Mouse (Mus musculus): Measurements from ENCODE around the gene Gcdh.
A peak's percentile ranks its signal among the peaks of the same experiment; 100 is the strongest.

Gcdh gene

DNA sequence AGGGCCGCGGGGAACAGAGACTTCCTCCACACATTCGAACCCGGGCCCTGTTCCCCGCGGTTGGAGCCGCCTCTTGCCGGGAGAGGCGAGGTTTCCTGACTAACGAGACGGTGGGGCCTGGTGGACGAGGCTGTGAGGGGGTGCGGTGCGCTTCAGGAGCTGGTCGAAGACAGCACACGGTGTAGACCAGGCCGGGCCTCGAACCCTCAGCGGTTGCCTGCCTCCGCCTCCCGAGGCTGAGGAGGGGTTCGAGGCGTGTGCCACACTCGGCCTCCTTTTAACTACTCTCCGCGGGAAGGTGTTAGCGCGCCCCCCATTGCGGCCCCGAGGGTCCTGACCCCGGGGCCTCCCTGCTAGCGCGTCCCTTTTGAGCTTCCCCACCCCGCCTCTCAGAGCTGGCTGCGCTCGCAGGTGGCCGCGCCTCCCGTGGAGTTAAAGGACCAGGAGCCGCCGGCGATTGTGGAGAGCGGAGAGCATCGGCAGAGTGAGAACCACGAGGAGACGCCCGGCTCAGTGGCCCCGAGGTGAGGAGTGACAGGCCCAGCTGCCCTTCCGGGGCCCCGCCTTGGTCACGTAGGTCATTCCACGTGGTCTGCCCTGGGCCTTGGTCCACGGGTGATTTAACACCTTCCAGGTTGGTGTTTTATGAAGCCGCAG, 21.3 kb downstream of the Gcdh start:
- no peak for DNase-seq (ENCODE audit: low spot score in 2 of 2)

DNA sequence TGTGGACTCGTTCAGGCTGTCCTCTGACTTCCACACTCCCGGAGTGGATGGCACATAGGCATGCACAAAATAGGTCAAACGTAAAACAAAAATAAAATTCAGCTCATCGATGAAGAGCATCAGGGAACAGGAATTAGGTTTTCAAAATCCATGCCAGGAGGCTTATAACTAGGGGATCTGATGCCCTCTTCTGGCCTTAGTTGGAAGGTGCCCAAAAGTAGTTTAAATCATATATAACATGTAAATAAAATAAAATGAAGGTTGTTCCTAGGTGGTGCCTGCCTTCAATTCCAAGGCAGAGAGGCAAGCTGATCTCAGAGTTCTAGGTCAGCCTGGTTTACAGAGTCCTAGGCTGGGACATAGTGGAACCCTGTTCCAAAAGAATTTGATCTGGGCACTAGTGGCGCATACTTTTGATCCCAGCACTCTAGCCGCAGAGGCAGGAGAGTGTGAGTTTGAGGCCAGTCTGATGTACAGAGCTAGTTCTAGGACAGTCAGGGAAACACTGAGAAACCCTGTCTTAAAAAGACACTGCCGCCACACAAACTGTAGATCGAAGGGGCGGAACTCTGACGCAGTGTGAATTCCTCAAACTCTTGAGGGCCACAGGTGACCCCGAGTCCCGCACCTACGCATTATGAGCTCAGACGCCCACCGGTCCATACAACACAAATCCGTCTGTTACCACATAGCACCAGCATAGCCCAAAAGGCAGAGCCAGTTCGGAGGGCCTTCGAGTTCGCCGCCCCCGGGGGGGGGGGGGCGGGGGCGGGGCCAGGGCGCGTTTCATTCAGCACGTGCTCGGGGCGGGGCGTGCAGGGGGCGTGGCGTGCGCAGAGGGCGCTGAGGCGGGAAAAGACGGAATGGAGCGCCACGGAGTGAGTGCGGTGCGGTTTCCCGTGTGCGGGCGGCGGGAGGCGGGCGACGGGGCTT, 22.1 kb downstream of the Gcdh start, which contains the start of gene Syce2:
Gene Syce2 (plus strand): TSS at position 736 of the 933 bp plus-strand sequence.
- peak in 1 of 2 experiments; percentile 46 for DNase-seq (ENCODE audit: low spot score in 2 of 2)

DNA sequence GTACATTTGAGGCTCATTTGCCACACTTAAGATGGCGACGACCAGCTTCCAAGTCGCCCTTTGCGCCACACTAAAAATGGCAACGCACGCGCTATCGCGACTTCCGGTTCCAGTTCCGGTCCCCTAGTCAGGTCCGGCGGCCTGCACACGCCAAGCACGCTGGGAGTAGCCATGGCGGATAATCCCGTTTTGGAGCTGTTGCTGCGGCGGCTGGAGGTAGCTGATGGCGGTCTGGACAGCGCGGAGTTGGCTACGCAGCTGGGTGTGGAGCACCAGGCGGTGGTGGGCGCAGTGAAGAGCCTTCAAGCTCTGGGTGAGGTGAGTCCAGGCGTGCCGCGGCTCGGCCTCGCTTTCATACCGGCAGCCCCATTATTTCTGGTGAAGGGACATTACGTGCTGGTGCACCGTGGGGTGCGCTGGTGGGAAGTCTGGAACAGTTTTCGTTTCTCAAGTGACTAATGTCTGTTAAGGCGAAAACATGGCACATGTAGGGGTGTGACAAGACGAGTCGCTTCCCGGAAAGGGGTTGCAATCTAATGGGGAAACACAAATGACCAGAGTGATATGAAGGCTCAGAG, 36.8 kb downstream of the Gcdh start, which contains the start of gene Farsa:
Gene Farsa (plus strand): TSS at position 126 of the 578 bp plus-strand sequence.
- peak; percentile 95 for DNase-seq (ENCODE audit: low spot score in 2 of 2)

DNA sequence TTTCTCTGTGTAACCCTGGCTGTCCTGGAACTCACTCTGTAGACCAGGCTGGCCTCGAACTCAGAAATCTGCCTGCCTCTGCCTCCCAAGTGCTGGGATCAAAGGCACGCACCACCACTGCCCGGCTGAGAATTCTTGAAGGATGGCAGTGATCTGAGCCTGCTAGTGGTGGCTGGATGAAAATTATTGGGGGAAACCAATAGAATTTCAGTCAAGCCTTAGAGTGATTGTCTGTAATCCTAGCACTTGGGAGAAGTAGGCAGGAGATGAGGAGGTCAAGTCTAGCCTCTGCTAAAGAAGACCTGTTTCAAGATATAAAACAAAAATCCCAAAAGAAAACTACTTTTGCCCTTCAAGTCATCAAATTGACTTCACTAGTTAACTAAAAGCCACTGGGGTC, 37.3 kb downstream of the Gcdh start:
- DNase-seq (ENCODE audit: low spot score in 2 of 2) = no peak

DNA sequence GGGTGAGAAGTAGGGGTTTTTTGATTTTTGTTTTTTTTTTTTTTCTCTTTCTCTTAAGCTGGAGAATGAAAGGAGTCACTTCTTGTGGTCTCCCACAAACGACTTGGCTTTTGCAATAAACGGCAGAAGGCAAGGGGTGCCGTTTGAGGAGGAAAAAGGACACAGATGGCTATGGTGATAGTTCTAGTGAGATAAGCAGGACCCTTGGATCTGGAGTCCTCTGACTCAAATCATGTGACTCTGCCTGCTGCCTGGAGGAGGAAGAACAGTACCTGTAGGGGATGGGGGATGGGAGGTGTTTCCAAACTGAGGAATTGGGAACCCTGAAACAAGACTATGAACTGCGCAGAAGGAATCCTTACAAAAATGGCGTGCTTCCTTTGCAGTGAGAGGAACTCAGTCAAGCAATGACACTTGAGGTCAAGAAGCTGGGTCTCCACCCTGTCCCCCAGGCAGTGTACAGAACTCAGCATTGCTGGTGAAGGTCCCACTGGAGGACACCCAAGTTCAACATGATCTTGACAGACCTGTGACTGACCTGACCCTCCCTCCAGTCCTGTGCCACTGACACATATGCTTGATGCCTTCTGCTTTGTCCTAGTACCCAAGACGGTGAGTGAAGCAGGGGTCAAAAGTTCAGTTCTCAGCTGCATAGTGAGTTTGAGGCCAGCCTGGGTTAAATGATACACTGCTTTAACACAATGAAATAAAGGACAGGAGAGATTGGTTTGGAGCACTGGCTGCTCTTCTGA, 45.9 kb downstream of the Gcdh start:
- no peak for DNase-seq (ENCODE audit: low spot score in 2 of 2)

DNA sequence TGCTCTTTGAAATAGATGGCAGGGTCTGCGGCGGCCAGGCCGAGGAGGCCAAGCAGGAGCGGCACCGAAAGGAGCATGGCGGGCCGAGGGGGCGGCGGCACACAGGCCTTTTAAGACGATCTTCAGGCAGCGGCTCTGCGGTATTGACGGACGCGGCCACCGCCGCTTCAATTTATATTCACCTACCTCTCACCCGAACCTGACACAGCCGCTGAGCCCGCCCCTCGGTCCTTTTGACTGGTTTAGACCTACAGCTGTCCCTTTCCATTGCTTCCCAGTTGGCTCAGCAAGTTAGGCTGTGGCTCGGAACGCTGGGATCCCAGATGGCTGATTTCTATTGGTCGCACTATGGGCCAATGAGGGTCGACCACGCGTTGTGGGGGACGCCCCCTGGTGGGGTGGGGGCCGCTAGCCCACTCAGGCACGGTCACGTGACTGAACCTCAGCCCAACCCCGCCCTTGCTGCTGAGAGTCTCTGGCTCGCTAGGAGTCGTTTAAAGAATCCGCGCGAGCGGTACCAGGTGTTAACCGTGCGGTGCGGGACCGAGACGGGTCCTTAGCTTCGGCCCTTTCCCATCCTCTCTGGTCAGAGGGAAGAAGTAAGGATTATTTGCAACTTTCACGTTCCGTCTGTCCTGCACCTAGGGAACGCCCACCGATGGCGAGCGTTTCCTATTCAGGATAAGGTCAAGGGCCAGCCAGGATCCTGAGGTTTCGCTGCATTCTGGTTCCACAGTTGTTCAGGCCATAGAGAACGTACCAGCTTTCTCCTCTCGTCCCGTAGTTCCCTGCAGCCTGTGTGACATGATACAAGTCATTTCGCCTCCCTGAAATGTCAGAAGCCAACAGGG, 46.8 kb downstream of the Gcdh start, which contains the start of gene Calr:
Gene Calr (minus strand): TSS at position 213 of the 851 bp plus-strand sequence.
- peak; percentile 99 to 100 for DNase-seq (ENCODE audit: low spot score in 2 of 2)

DNA sequence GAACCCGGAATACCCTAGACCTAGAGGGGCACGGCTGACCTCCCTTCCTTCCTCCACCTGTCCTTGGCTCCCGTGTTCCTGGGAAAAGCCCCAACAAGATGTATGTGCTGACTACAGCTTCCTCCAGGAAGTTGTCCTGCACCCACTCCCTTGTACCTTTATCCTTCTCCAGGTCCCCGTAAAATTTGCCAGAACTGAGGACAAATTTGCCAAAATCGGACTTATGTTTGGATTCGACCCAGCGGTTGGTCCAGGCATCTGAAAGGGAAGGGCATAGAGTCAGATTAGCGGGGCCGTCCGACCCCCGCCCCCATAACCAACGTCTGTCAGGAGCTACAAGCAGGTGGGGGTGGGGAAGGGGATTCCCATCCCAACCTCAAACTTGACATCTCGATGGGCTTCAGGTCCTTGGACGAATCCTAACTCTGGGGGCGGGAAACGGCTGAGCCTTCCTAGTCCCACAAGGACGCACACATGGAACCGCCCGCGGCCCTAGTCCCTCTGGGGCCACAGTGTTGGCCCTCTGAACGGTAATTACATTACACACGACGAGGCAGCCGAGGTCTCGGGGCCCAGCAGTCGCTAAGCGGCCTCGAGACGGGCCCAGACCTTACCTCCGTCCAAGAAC, 47.5 kb downstream of the Gcdh start:
- DNase-seq (ENCODE audit: low spot score in 2 of 2) = no peak

DNA sequence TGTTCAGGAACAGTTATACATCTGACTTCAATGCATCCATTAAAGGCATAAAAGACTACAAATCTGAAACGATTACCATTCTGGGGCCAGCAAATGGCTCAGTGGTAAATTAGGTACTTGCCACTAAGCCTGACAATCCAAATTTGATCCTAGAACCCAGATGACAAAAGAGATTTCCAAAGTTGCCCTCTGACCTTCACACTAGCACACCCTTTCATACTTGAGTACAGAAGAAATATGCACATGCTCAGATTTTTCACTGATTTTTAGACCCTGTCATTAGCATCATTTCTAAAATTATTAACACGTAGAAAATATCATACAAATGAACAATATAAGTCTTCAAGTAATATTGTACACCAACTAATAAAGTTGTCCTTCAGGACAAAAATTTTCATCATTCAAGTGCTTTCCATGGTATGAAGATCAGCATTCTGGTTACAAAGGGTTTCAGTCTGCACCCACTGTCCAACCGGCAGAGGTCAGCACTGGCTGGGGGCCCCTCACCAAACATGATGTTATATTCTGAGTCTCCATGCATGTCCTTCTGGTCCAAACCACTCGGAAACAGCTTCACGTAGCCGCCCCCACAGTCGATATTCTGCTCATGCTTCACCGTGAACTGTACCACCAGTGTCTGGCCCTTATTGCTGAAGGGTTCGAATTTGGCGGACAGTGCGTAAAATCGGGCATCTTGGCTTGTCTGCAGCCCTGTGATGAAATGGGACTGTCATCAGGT, 48.2 kb downstream of the Gcdh start:
- no peak for DNase-seq (ENCODE audit: low spot score in 2 of 2)

DNA sequence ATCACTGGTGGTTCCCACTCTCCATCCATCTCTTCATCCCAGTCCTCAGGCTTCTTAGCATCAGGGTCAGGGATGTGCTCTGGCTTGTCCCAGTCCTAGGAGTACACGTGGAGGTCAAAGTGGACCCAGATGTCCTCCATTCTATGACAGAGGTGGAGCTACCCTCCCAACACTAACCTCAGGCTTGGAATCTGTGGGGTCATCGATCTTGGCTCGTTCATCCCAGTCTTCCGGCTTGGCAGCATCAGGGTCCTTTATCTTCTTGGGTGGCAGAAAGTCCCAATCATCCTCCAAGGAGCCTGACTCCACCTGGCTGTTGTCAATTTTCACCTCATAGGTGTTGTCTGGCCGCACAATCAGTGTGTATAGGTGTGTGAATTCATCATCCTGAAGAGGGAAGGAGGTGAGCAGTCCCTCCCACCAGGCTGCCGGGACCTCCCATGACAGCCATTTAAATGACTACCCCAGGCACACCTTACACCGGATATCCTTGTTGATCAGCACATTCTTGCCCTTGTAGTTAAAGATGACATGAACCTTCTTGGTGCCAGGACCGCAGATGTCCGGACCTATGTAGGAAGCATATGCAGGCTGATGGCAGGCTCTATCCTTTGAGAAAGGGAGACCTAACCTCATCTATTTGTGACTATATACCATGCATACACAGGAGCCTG, 49.2 kb downstream of the Gcdh start:
- DNase-seq (ENCODE audit: low spot score in 2 of 2) = no peak

DNA sequence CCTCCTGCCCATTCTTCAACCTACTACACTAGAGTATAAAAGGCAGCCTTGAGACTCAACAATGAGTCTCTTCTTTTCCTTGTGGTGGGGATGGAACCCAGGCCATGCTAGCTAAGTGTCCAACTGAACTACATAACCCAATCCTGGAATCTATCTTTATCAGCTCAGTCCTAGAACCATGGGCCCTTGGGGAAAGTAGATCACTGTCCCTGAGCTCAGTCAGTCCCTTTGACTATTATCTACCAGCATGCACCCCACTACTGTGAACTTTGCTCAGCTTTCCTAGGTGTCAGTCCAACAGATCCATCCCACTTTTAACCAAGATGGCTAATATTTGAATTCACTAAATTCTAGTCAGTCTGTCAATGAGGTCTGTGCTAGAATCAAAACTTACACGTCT, 52.2 kb downstream of the Gcdh start:
- no peak for DNase-seq (ENCODE audit: low spot score in 2 of 2)

DNA sequence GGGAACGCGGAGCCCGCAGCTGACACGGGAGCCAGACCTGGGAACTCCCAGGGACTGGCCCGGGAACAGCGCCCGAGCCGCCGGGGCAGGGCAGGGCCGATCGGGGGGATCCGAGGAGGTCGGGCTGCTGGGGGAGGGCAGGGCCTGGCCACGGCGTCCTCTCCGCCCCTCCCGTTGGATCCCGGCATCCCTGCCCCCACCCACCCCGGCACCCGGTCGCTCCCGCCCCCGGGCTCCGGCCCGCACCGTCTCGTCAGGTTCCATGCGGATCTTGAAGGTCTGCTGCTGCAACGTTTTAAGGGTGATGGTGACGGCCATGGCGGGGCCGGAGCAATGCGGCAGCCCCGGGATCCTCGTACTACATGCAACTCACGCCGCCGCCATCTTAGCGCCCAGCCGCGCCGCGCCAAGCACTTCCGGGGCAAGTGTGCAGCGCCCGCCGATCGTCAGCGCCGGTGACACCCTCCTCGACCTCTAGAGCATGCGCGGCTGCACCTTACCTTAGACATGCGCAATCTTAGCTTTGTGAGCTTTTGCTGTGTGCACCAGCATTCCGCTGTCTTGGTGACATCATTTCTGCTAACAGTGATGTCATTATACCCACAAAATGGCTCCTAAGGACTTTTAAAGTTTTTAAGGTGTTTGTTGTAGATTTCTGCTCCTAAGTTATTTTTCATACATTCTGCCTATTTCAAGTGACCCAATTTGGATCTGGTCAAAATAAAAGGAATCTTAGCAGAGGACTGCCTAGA, 53.3 kb downstream of the Gcdh start, which contains the start of gene Rad23a:
Gene Rad23a (minus strand): TSS at position 418 of the 752 bp plus-strand sequence.
- DNase-seq (ENCODE audit: low spot score in 2 of 2) = peak; percentile 93

DNA sequence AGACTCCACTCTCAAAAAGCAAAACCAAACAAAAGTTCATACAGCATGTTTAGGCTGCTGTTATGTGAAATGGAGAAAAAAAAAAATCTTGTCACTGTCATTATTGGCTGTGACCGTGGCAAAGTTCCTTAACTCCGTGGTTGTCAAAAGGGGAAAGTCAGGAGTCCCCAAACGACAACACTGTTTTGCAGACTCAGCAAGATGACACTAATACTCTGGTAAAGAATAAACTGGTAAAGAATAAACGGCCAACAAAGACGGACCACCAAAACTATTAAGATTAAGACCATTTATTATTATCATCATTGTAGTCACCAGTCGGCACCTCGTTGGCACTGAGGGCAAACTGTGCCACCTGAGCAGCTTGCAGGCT, 53.9 kb downstream of the Gcdh start:
- no peak for DNase-seq (ENCODE audit: low spot score in 2 of 2)

DNA sequence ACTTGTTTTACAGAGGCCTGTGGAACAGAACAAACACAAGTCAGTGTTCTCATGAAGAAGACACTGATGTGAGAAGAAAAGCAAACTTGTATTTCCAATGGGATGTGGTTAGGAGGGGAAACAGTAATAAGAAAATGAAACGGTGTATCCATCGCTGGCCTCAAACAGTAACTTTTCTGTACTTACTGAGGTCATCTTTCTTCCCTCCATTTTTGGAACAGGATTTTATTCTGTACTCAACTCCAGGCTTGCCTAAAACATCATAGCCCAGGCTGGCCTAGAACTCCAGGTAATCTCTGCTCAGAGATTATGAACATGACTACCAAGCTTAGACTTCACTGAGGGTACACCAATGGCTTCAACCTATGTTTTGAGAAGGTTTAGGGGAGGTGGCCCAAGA, 54.3 kb downstream of the Gcdh start:
- no peak for DNase-seq (ENCODE audit: low spot score in 2 of 2)

DNA sequence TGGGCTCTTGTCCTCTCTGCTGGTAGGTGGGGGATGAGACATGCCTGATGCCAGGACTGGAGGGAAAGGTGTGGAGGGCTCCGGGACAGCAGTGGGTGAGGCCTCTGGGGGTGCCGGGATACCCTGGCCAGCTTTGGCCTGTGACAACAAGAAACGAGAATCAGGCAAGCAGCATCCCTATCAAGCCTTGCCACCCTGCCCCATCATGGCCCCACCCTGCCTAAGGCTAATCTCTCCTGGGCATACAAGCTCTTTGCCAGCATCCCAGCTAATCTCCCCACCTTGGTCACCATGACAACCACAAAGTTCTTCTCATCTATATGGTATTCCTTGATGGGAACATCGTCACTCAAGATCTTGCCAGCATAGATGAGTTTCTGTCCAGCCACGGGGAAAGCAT, 55.2 kb downstream of the Gcdh start:
- no peak for DNase-seq (ENCODE audit: low spot score in 2 of 2)

DNA sequence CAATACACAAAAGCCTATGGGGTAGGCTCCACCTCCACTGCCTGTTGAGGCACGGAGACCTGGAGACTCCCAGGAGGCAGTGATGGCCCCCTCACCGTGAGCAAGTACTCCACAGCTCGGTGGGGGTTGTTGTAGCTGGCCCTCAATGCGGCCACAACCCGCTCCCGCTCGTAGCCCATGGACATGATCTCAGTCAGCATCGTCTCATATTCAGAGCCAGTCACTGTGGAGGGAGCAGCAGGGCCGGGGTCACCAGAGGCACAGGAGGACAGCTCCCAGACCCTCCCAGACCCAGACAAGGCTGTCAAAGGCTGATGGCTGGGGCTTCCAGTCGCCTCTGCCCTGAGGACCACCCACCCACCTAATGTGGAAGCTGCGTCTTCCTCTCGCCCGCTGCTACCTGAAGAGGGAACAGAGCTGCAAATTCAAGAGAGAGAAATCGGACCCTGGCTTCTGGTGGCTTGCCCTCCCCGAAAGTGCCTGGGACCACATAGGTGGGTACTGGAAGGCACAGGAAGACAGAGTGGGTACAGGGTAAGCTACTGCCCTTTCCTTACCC, 55.7 kb downstream of the Gcdh start:
- no peak for DNase-seq (ENCODE audit: low spot score in 2 of 2)

DNA sequence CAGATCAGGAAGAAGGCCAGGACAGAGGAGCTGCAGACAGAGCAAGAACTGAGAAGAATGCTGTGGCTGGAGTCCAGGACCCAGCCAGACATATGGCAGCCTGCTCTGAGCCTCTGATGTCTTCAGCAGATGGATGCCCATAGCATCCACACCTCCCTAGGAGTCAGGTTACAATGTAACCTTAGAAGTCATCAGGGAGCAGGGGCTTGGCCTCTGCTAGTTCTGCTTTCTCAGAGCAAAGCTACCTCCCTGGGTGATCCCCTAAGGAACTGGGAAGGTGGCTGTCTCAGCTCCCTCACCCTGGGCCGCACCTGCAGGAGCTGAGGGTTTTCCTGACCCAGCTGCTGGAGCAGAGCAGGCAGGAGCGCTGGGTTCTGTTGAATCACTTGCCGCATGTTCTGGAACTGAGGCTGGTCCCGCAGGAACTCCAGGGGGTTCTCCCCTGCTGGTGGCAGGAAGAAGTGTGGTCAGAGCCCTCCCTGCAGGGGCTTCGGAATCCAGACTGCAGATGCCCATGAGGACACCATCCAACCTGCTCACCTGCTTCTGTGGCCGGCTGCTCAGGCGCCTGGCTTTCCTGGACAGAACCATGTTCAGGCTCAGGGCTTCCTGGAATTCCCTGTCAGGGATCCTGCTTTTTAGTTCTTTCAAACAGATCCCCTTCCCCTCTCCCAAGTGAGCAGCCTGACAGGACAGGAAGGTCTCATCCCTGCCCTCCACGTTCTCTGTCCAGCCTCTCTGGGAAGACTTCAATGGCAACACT, 56.4 kb downstream of the Gcdh start:
- DNase-seq (ENCODE audit: low spot score in 2 of 2) = no peak

Data from right cerebral cortex, adult 2 months (tissue).